Mouse (Mus musculus) small intestine, adult 2 months (tissue): ENCODE data around the gene Trim13.

Experiments used
- CTCF ChIP-seq: fragments of 200-500 bp; IDR thresholded peaks from 2 replicates; pipeline ENCODE4 v1.5.1; 2012; ENCODE audit warnings: low read depth, mild to moderate bottlenecking, control low read depth, inconsistent platforms, low read length, moderate library complexity, mixed read lengths; ENCODE audit not compliant: insufficient replicate concordance, insufficient read length; ENCODE audit errors: extremely low read depth
- POLR2A ChIP-seq: fragments of 200-500 bp; IDR thresholded peaks from 2 replicates; pipeline ENCODE4 v1.6.1; 2012; ENCODE audit warnings: low read depth, mild to moderate bottlenecking, control low read depth, inconsistent platforms, low read length, moderate library complexity

GRCm38 (mm10) chr14:61599057-61599806 lies 1.2 kb downstream of the Trim13 start:
- TF ChIP-seq POLR2A (peak; percentile 40; the same call in 1 of the 2 replicates), CTCF (no peak)
